17 mouse cellular contexts compared by ENCODE assay signal in genomic region chr3:153717742-153718141, GRCm38 (mm10). TPM values are rescaled to one million over a fixed set of nuclear protein-coding genes. Genes with fewer than 3 reads are reported as not detected.
DNase-seq lines count a peak whose midpoint lies in the region; ATAC-seq and TF ChIP-seq lines count a peak whose summit lies in the region.
"Had no signal": no experiment of that assay in that cellular context is flagged by ENCODE, and none has a peak within 500 bp of the region (broad histone marks: within the 10 kb centered on the region; RNA-seq: fewer than 3 reads in every experiment).

No protein-coding gene starts in this region.

- H3K27me3 ChIP-seq in liver, embryonic 11.5 days (replicated peaks; ENCODE audit: control insufficient read depth, insufficient read depth, low read length), result no peaks in the 10 kb centered on the region
- no peaks in the 10 kb centered on the region for H3K27me3 ChIP-seq in liver, postnatal 0 days (ENCODE audit: insufficient read depth, low read length)
- H3K27me3 ChIP-seq: embryonic facial prominence, embryonic 13.5 days; intestine, embryonic 15.5 days; lung, embryonic 15.5 days; stomach, embryonic 15.5 days had no signal

- DNase-seq in heart, adult 11 months, result peak; percentile 71
- no peak for DNase-seq in heart, postnatal 10 days
- no peak for DNase-seq in liver, embryonic 11.5 days (ENCODE audit: low spot score)
- no peak for DNase-seq in liver, postnatal 0 days
- peak; percentile 23 for DNase-seq in induced T-regulatory cell, adult 2 months (ENCODE audit: low read depth)
- no peak for DNase-seq in frontal cortex, postnatal 36 days (ENCODE audit: low spot score in 2 of 2)
- DNase-seq in lung, postnatal 36 days, result no peak
- DNase-seq: cerebellum, adult 18-20 months; right cerebral cortex, postnatal 4 days; thymus, postnatal 4 days had no signal

- H3K36me3 ChIP-seq in liver, embryonic 11.5 days (ENCODE audit: control insufficient read depth, insufficient read depth, low read length), result peaks cover 2% of the 10 kb centered on the region
- no peaks in the 10 kb centered on the region for H3K36me3 ChIP-seq in liver, postnatal 0 days (replicated peaks; ENCODE audit: insufficient read depth, low read length)
- H3K36me3 ChIP-seq: embryonic facial prominence, embryonic 13.5 days; intestine, embryonic 15.5 days; lung, embryonic 15.5 days; stomach, embryonic 15.5 days had no signal

- WGBS in liver, embryonic 11.5 days, result 42% methylated on average over 7 of the region's 7 CpGs
- 47% methylated on average over 7 of the region's 7 CpGs for WGBS in liver, postnatal 0 days (ENCODE audit: insufficient replicate concordance)

- H3K4me1 ChIP-seq in liver, embryonic 11.5 days (replicated peaks; ENCODE audit: control insufficient read depth, insufficient read depth, low read length), result peaks cover 57% of the 10 kb centered on the region
- H3K4me1 ChIP-seq in liver, postnatal 0 days (ENCODE audit: insufficient read depth), result peaks cover 27% of the 10 kb centered on the region

- ATAC-seq in liver, embryonic 11.5 days (replicated peaks; ENCODE audit: low FRiP score), result no peak
- ATAC-seq in liver, postnatal 0 days, result no peak
- 0 out of 2 replicates have a peak, but pooled peaks have one; percentile 7 for ATAC-seq in megakaryocyte-erythroid progenitor cell, adult 5-6 weeks (replicated peaks; ENCODE audit: low FRiP score, low TSS enrichment, poor library complexity, severe bottlenecking)
- ATAC-seq: forebrain, embryonic 14.5 days; intestine, embryonic 15.5 days had no signal

- intact Hi-C loops in heart, postnatal 10 days (cut with DNase I), result no loop called here

- H3K9me3 ChIP-seq in liver, embryonic 11.5 days (ENCODE audit: control insufficient read depth, low read length), result peaks cover 5% of the 10 kb centered on the region; the same call in 1 of the 2 replicates
- peaks cover 3% of the 10 kb centered on the region; the same call in 1 of the 2 replicates for H3K9me3 ChIP-seq in liver, postnatal 0 days (ENCODE audit: low read length)
- H3K9me3 ChIP-seq: intestine, embryonic 15.5 days; lung, embryonic 15.5 days; stomach, embryonic 15.5 days had no signal

- H3K9ac ChIP-seq in liver, embryonic 11.5 days (ENCODE audit: low read depth, low read length), result no peak overlapping the region
- H3K9ac ChIP-seq in liver, postnatal 0 days (replicated peaks), result no peak overlapping the region
- H3K9ac ChIP-seq: embryonic facial prominence, embryonic 13.5 days; intestine, embryonic 15.5 days; lung, embryonic 15.5 days; stomach, embryonic 15.5 days had no signal

- peak overlapping the region; percentile 28; the same call in 1 of the 2 replicates for H3K27ac ChIP-seq in liver, embryonic 11.5 days (ENCODE audit: low read depth, low read length)
- H3K27ac ChIP-seq in liver, postnatal 0 days (ENCODE audit: low read depth), result no peak overlapping the region
- H3K27ac ChIP-seq: embryonic facial prominence, embryonic 13.5 days; intestine, embryonic 15.5 days; lung, embryonic 15.5 days; stomach, embryonic 15.5 days had no signal

- TF ChIP-seq EP300 in liver, postnatal 0 days (IDR thresholded peaks at IDR 0.05; ENCODE audit: low read depth), result no peak

- no peak overlapping the region for H3K4me3 ChIP-seq in liver, embryonic 11.5 days (ENCODE audit: low read depth, low read length)
- no peak overlapping the region for H3K4me3 ChIP-seq in liver, postnatal 0 days (ENCODE audit: low read depth, low read length)
- H3K4me3 ChIP-seq: embryonic facial prominence, embryonic 13.5 days; intestine, embryonic 15.5 days; lung, embryonic 15.5 days; stomach, embryonic 15.5 days had no signal

- peak overlapping the region; percentile 2; the same call in 1 of the 2 replicates for H3K4me2 ChIP-seq in liver, embryonic 11.5 days
- no peak overlapping the region for H3K4me2 ChIP-seq in liver, postnatal 0 days (ENCODE audit: low read depth, low read length)
- H3K4me2 ChIP-seq: embryonic facial prominence, embryonic 13.5 days; intestine, embryonic 15.5 days; lung, embryonic 15.5 days; midbrain, embryonic 11.5 days; stomach, embryonic 15.5 days had no signal

- no peak for TF ChIP-seq CTCF in liver, postnatal 0 days (IDR thresholded peaks at IDR 0.05; ENCODE audit: low read depth)

RNA-seq across cellular contexts. Expression of gene St6galnac3, which starts 7.2 kb away (rescaled TPM):
- total RNA-seq in heart, postnatal 10 days (2021), result 10 to 100 TPM in 1 of 2 experiments, 1 to 10 TPM in 1; 8.5 to 14.8 TPM
- 21.8 and 27.2 TPM in 2 replicates for polyA plus RNA-seq in liver, embryonic 11.5 days (2014; fragmentation: Nextera tagmentation; extraction: Ambion mirVana)
- polyA plus RNA-seq in liver, postnatal 0 days (2015; fragmentation: Nextera tagmentation; extraction: Ambion mirVana), result 4.5 and 5.0 TPM in 2 replicates
- 19.6 and 26.5 TPM in 2 replicates for total RNA-seq in megakaryocyte-erythroid progenitor cell, adult 5-6 weeks (2014; fragmentation: Nextera tagmentation)
- 4.0 and 17.2 TPM in 2 replicates for total RNA-seq in megakaryocyte-erythroid progenitor cell, adult 5-6 weeks (2017)

Comparison
In these comparisons a context has a peak if more than half of its experiments do, and no peak if none do; other contexts are left out.
1. DNase-seq: peak in heart, adult 11 months (single experiment) and induced T-regulatory cell, adult 2 months (single experiment); none in heart, postnatal 10 days (0 of 2), liver, embryonic 11.5 days (single experiment), liver, postnatal 0 days (single experiment), frontal cortex, postnatal 36 days (0 of 2) and lung, postnatal 36 days (single experiment).